Mouse (Mus musculus) myocyte (in vitro differentiated cells): Measurements from ENCODE around the gene Irf3. TPM values are rescaled to one million over a fixed set of nuclear protein-coding genes. Genes with fewer than 3 reads are reported as not detected.

Experiments used
- H3K27me3 ChIP-seq: one replicate; pipeline ENCODE4 v1.6.1; 2011; ENCODE audit not compliant: control insufficient read depth, insufficient read depth, insufficient read length
- H3K36me3 ChIP-seq: one replicate; pipeline ENCODE4 v1.6.1; 2011; ENCODE audit not compliant: control insufficient read depth, insufficient read depth
- H3K4me2 ChIP-seq: one replicate; pipeline ENCODE4 v1.6.1; 2011; ENCODE audit warnings: low read depth, control low read depth
- H3K4me3 ChIP-seq: one replicate; pipeline ENCODE4 v1.5.1; 2011; ENCODE audit warnings: mild to moderate bottlenecking, control low read depth, moderate library complexity
- H3K79me2 ChIP-seq: one replicate; pipeline ENCODE4 v1.6.1; 2011; ENCODE audit not compliant: control insufficient read depth, insufficient read depth
- H3ac ChIP-seq: one replicate; pipeline ENCODE4 v1.6.1; 2011; ENCODE audit not compliant: control insufficient read depth, insufficient read length
- CEBPB ChIP-seq: IDR thresholded peaks from 2 replicates; pipeline ENCODE4 v1.6.1; 2011; ENCODE audit warnings: mild to moderate bottlenecking, moderate library complexity; ENCODE audit not compliant: poor library complexity, insufficient read depth, severe bottlenecking
- E2F4 ChIP-seq: IDR thresholded peaks from one replicate; pipeline ENCODE4 v1.6.1; 2011; ENCODE audit warnings: mild to moderate bottlenecking, control low read depth, moderate library complexity; ENCODE audit not compliant: insufficient read depth
- MAX ChIP-seq: IDR thresholded peaks from one replicate; pipeline ENCODE4 v1.6.1; 2011; ENCODE audit warnings: low read depth, mild to moderate bottlenecking, control low read depth
- MYOD1 ChIP-seq, 3 experiments: IDR thresholded peaks; one replicate each; pipeline ENCODE4 v1.6.1; 2011; ENCODE audit warnings: control low read depth in 2 of 3, low read depth in 2 of 3, mild to moderate bottlenecking in 2 of 3, moderate library complexity in 1 of 3; ENCODE audit not compliant: insufficient read length in 2 of 3, control insufficient read depth in 1 of 3
- MYOG ChIP-seq, 3 experiments: IDR thresholded peaks; one replicate each; pipeline ENCODE4 v1.6.1; 2011; ENCODE audit warnings: control low read depth in 2 of 3, low read depth in 2 of 3, mild to moderate bottlenecking in 2 of 3; ENCODE audit not compliant: insufficient read length in 2 of 3, control insufficient read depth in 1 of 3, insufficient read depth in 1 of 3
- POLR2A ChIP-seq: IDR thresholded peaks from one replicate; pipeline ENCODE4 v1.6.1; 2011; ENCODE audit warnings: low read depth, mild to moderate bottlenecking, control low read depth, moderate library complexity; ENCODE audit not compliant: insufficient read length
- POLR2AphosphoS2 ChIP-seq: IDR thresholded peaks from one replicate; pipeline ENCODE4 v1.6.1; 2011; ENCODE audit warnings: low read depth, control low read depth; ENCODE audit not compliant: insufficient read length
- REST ChIP-seq: IDR thresholded peaks from one replicate; pipeline ENCODE4 v1.6.1; 2011; ENCODE audit warnings: mild to moderate bottlenecking, control low read depth, moderate library complexity; ENCODE audit not compliant: insufficient read depth, insufficient read length
- TCF12 ChIP-seq: IDR thresholded peaks from one replicate; pipeline ENCODE4 v1.6.1; 2011; ENCODE audit warnings: mild to moderate bottlenecking, control low read depth; ENCODE audit not compliant: poor library complexity, insufficient read depth, severe bottlenecking
- TCF3 ChIP-seq: IDR thresholded peaks from one replicate; pipeline ENCODE4 v1.6.1; 2011; ENCODE audit warnings: low read depth, control low read depth; ENCODE audit not compliant: insufficient read length
- USF1 ChIP-seq: IDR thresholded peaks from one replicate; pipeline ENCODE4 v1.6.1; 2011; ENCODE audit warnings: low read depth, mild to moderate bottlenecking, control low read depth, moderate library complexity
- polyA plus RNA-seq: library from polyadenylated mRNA; unstranded; fragments of >200 nt; fragmentation: generic; extraction: Trizol; gene quantifications from one replicate; pipeline ENCODE4 v1.2.1, GENCODE M21; 2012; ENCODE audit warnings: missing spikeins

Gene Irf3
- polyA plus RNA-seq, 1 experiment = 45.1 TPM

- Histone ChIP-seq H3K79me2 (peaks cover 59% of the 10 kb centered on the region), H3K4me3 (peak within 1 kb of the TSS; percentile 55), H3K36me3 (peaks cover 6% of the 10 kb centered on the region), H3ac (peak within 1 kb of the TSS; percentile 83), H3K4me2 (peak within 1 kb of the TSS; percentile 85), H3K27me3 (no peaks in the 10 kb centered on the region)
- TF ChIP-seq USF1 (peak; percentile 14), TCF12 (no peak), TCF3 (no peak), E2F4 (no peak), MYOD1 (IDR thresholded peaks at IDR 0.05; ENCODE audit: control insufficient read depth in 1 of 3, insufficient read length in 2 of 3, low read depth in 2 of 3) (no peak), POLR2A (peak; percentile 65), CEBPB (no peak), POLR2AphosphoS2 (peak; percentile 70), MYOG (IDR thresholded peaks at IDR 0.05; ENCODE audit: control insufficient read depth in 1 of 3, insufficient read depth in 1 of 3, insufficient read length in 2 of 3, low read depth in 2 of 3) (no peak)
Measured at GRCm38 (mm10) chr7:44986192-44986878, 11.1 kb upstream of the Irf3 start, which contains the start of gene Prmt1. Prmt1 (minus strand) TSS chr7:44986568.

DNA sequence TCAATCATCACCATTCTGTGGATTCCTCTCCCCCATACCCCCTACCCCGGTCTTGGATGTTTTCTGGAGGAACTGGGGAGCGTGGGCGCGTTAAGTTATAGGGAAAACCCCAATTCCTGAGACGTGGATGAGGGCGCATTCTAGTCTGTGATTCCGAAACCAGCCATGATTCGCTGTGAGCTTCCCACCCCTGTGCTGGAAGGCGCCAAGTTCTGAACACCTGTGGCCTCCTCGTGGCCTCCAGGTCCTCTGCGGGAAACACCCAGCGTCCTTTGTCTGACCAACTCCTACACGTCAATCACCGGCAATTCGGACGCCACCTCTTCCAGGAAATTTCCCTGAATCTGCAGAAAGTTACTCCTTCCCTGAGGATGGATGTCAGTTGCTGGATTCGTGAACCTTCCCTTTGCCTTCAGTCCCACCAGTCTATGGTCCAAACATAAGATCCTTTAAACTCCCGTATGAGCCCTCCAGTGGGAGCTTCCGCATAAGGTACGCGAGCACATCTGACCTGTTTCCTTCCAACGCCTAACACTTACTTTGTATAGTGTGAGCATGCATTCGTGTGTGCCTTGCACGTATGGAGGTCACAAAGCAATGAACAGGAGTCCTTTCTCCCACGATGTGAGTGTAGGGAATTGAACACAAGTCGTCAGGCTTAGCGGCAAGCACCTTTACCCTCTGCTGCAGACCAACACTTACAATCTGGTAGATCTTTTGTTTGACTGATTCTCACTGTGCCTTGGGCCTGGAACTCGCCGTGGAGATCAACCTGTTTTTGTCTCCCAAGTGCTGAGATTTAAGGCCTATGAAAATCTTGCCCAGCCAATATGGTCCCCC is 10.3 kb upstream of the Irf3 start:
- peaks cover 57% of the 10 kb centered on the region for H3K79me2 ChIP-seq
- H3K4me3 ChIP-seq = peak overlapping the region; percentile 55
- H3K36me3 ChIP-seq = peaks cover 3% of the 10 kb centered on the region
- peak overlapping the region; percentile 85 for H3K4me2 ChIP-seq
- TF ChIP-seq POLR2A (peak; percentile 60), POLR2AphosphoS2 (peak; percentile 66), MYOG (IDR thresholded peaks at IDR 0.05; ENCODE audit: control insufficient read depth in 1 of 3, insufficient read depth in 1 of 3, insufficient read length in 2 of 3, low read depth in 2 of 3) (peak in 1 of 3 experiments; percentile 40), REST (no peak), MYOD1 (IDR thresholded peaks at IDR 0.05; ENCODE audit: control insufficient read depth in 1 of 3, insufficient read length in 2 of 3, low read depth in 2 of 3) (peak in 1 of 3 experiments; percentile 48)
- H3ac ChIP-seq = peak overlapping the region; percentile 83
- no peaks in the 10 kb centered on the region for H3K27me3 ChIP-seq

DNA sequence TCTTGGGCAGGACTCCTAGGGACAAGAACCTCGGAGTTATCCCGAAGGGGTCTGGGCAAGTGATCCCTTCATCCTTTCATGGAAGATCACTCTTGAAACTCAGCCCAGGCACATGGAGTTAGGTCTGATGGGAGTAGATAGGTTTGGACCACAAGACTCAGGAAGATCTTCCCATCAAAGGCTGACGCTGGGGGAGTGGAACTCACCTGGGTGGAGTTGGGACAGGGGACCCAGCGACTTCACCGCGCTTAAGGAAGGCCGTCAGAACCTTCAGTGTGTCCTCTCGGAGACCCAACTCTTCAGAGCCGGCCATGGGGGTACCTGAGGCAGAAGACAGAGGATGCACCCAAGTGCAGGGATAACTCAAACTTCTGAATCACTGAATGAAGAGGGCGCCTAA is 776 bp upstream of the Irf3 start:
- Histone ChIP-seq H3ac (peak overlapping the region; percentile 50), H3K4me2 (peak overlapping the region; percentile 98), H3K4me3 (peak overlapping the region; percentile 86), H3K36me3 (no peaks in the 10 kb centered on the region), H3K79me2 (peaks cover 20% of the 10 kb centered on the region), H3K27me3 (no peaks in the 10 kb centered on the region)
- no peak for TF ChIP-seq POLR2AphosphoS2
- no peak for TF ChIP-seq REST
- no peak for TF ChIP-seq E2F4
- no peak for TF ChIP-seq CEBPB
- TF ChIP-seq USF1 = no peak
- TF ChIP-seq TCF12 = no peak
- no peak for TF ChIP-seq MAX
- no peak for TF ChIP-seq MYOD1 (IDR thresholded peaks at IDR 0.05; ENCODE audit: control insufficient read depth in 1 of 3, insufficient read length in 2 of 3, low read depth in 2 of 3)
- TF ChIP-seq MYOG (IDR thresholded peaks at IDR 0.05; ENCODE audit: control insufficient read depth in 1 of 3, insufficient read depth in 1 of 3, insufficient read length in 2 of 3, low read depth in 2 of 3) = no peak

DNA sequence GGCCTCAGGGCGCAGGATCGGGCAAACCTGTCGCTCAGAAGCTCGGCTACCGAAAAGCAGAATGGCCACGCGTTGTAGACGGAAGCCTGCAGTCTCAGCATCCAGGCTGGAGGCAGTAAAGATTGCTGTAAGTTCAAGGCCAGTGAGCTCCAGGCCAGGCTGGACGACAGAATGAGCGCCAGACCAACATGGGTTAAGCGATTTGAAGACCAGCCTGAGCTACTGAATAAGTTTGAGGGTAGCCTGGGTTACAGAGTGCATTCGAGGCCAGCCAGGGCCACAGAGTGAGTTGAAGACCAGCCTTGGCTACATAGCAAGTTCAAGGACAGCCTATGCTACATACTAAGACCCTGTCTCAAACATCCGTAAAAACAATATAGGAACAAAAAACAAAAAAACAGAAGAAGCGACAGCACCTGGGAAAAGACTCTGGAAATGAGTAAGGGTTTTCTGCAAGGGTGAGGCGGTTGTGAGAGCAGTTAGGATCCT is 536 bp downstream of the Irf3 start:
- Histone ChIP-seq H3K27me3 (no peaks in the 10 kb centered on the region), H3K4me2 (peak overlapping the region; percentile 90), H3ac (peak overlapping the region; percentile 50), H3K4me3 (peak overlapping the region; percentile 86), H3K79me2 (peaks cover 20% of the 10 kb centered on the region), H3K36me3 (no peaks in the 10 kb centered on the region)
- TF ChIP-seq POLR2AphosphoS2 = peak; percentile 57
- TF ChIP-seq REST = no peak

GRCm38 (mm10) chr7:44998501-44998955 is 1.1 kb downstream of the Irf3 start, which contains the start of gene Bcl2l12:
Bcl2l12 (minus strand) TSS chr7:44998712.
- H3K4me3 ChIP-seq = peak within 1 kb of the TSS; percentile 86
- H3K4me2 ChIP-seq = peak within 1 kb of the TSS; percentile 90
- H3K27me3 ChIP-seq = no peaks in the 10 kb centered on the region
- TF ChIP-seq POLR2A (peak; percentile 29), MYOD1 (IDR thresholded peaks at IDR 0.05; ENCODE audit: control insufficient read depth in 1 of 3, insufficient read length in 2 of 3, low read depth in 2 of 3) (peak in 2 of 3 experiments; percentile 75 to 82), MYOG (IDR thresholded peaks at IDR 0.05; ENCODE audit: control insufficient read depth in 1 of 3, insufficient read depth in 1 of 3, insufficient read length in 2 of 3, low read depth in 2 of 3) (peak; percentile 12 to 90 (median 70)), POLR2AphosphoS2 (peak; percentile 92), TCF12 (no peak), CEBPB (no peak)
- peak within 1 kb of the TSS; percentile 50 for H3ac ChIP-seq
- H3K79me2 ChIP-seq = peaks cover 20% of the 10 kb centered on the region
- no peaks in the 10 kb centered on the region for H3K36me3 ChIP-seq
